Mouse (Mus musculus): ENCODE data around the gene Xab2.

DNA sequence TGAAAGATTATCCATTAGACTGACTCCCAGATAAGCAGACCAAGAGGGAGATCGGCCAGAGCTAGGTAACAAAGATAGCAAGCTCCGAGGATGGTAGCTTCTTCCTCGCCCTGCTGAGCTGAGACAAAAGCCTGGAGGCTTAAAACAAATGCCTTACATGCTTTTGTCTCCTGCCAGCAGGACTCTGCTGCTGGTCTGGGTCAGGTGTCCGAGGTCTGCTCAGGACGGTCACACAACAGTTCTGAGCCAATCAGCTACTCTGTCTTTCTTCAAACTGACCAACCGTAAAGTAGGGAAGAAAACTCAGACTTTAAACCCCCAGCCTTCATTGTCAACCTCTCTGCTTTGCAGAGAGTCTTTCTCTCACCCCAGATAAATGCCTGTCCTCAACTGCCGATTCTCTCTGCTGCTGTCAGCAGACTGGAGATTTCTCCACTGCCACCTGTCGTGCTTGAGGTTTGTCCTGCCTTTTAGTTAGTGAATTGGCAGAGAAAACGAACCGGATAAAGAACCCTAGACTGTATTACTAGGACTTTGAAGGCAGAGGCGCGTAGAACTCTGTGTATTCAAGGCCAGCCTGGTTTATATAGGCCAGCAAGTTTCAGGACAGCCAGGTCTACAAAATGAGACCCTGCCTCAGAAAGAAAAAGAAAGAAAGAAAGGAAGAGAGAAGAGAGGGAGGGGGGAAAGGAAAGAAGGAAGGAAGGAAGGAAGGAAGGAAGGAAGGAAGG lies 53.3 kb downstream of the Xab2 start, which contains the start of gene C330021F23Rik:
- TF ChIP-seq CTCF (conservative IDR thresholded peaks at IDR 0.05; ENCODE audit: low read length), result no peak
- TF ChIP-seq NANOG (IDR thresholded peaks at IDR 0.05; ENCODE audit: borderline replicate concordance, low read length), result no peak
- no peak for TF ChIP-seq POU5F1 (IDR thresholded peaks at IDR 0.05; ENCODE audit: borderline replicate concordance, low read length)

Measured in E14TG2a.4 (cell line).